Mouse (Mus musculus) right cerebral cortex, postnatal 4 days (tissue): ENCODE measurements around the gene Sub1.
A peak's percentile ranks its signal among the peaks of the same experiment; 100 is the strongest.

ENCODE experiments used
- DNase-seq: peaks from one replicate; pipeline ENCODE4 v3.0.0-alpha.2; 2022

Sub1 gene

GRCm38 (mm10) chr15:12009712-12010601 lies 13.2 kb upstream of the Sub1 start:
- DNase-seq: no peak

- DNase-seq: no peak
These were observed 12.1 kb upstream of the Sub1 start for GRCm38 (mm10) chr15:12008894-12009293.

- DNase-seq: no peak
These were observed 11.4 kb upstream of the Sub1 start for GRCm38 (mm10) chr15:12007971-12008800.

- DNase-seq: no peak
These were observed 10.6 kb upstream of the Sub1 start for GRCm38 (mm10) chr15:12007421-12007820.

GRCm38 (mm10) chr15:12006169-12006568 lies 9.4 kb upstream of the Sub1 start:
- DNase-seq: no peak

GRCm38 (mm10) chr15:11995815-11996201 lies 975 bp downstream of the Sub1 start:
- DNase-seq: peak; percentile 92

- peak; percentile 64 for DNase-seq
These were observed 1.6 kb downstream of the Sub1 start for GRCm38 (mm10) chr15:11994921-11995814.

GRCm38 (mm10) chr15:11994006-11994405 lies 2.8 kb downstream of the Sub1 start:
- no peak for DNase-seq

- DNase-seq: no peak
These were observed 5.2 kb downstream of the Sub1 start for GRCm38 (mm10) chr15:11991552-11992113.

GRCm38 (mm10) chr15:11988580-11988979 lies 8.2 kb downstream of the Sub1 start:
- no peak for DNase-seq

GRCm38 (mm10) chr15:11987892-11988291 lies 8.9 kb downstream of the Sub1 start:
- DNase-seq: no peak

- DNase-seq: no peak
These were observed 14.8 kb downstream of the Sub1 start for GRCm38 (mm10) chr15:11981985-11982384.

GRCm38 (mm10) chr15:11981501-11981900 lies 15.3 kb downstream of the Sub1 start:
- DNase-seq: no peak

GRCm38 (mm10) chr15:11978175-11978574 lies 18.6 kb downstream of the Sub1 start:
- DNase-seq: no peak

- DNase-seq: no peak
These were observed 19.7 kb downstream of the Sub1 start for GRCm38 (mm10) chr15:11977071-11977470.

- DNase-seq: no peak
These were observed 20.9 kb downstream of the Sub1 start for GRCm38 (mm10) chr15:11975836-11976235.

GRCm38 (mm10) chr15:11971854-11972420 lies 24.8 kb downstream of the Sub1 start:
- DNase-seq: peak; percentile 87

- DNase-seq: no peak
These were observed 26.2 kb downstream of the Sub1 start for GRCm38 (mm10) chr15:11970621-11971020.

- no peak for DNase-seq
These were observed 27.9 kb downstream of the Sub1 start for GRCm38 (mm10) chr15:11968851-11969250.

GRCm38 (mm10) chr15:11966367-11966766 lies 30.4 kb downstream of the Sub1 start:
- DNase-seq: peak; percentile 74

GRCm38 (mm10) chr15:11965201-11965845 lies 31.5 kb downstream of the Sub1 start:
- DNase-seq: no peak
